Mouse (Mus musculus) kidney, adult 2 months (tissue): ENCODE results near the gene Cdk9.

Source experiments
- CTCF ChIP-seq: fragments of 200-500 bp; conservative IDR thresholded peaks from 2 replicates; pipeline ENCODE4 v1.5.1; 2011; ENCODE audit warnings: low read depth, mild to moderate bottlenecking, control low read depth, low read length, moderate library complexity, mixed read lengths; ENCODE audit not compliant: insufficient read depth, insufficient read length
- POLR2A ChIP-seq: fragments of 200-500 bp; IDR thresholded peaks from one replicate; pipeline ENCODE4 v1.6.1; 2011; ENCODE audit warnings: low read depth, low read length, control low read depth

DNA sequence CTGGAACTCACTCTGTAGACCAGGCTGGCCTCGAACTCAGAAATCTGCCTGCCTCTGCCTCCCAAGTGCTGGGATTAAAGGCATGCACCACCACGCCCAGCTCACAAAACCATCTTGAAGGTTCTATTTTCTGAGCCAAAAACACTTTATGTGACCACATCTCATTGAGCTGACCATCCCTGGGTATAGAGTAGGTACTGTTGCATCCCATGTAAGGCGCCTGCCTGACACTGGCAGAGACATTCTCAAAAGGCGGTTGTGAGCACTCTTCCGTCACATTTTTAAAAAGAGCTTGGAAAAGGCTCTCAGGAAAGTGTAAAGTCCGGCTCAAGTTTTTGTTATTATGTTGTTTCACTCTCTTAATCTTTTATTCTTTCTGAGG lies 43.8 kb upstream of the Cdk9 start:
- no peak for TF ChIP-seq CTCF
- TF ChIP-seq POLR2A = no peak
